ENCODE assay signal across 13 mouse cellular contexts in genomic region chr2:102944415-102945012, GRCm38 (mm10). TPM values are rescaled to one million over a fixed set of nuclear protein-coding genes. Genes with fewer than 3 reads are reported as not detected.
DNase-seq lines count a peak whose midpoint lies in the region; ATAC-seq and TF ChIP-seq lines count a peak whose summit lies in the region.
"Had no signal": no experiment of that assay in that cellular context is flagged by ENCODE, and none has a peak within 500 bp of the region (broad histone marks: within the 10 kb centered on the region; RNA-seq: fewer than 3 reads in every experiment).

No protein-coding gene starts in this region.

- no peak overlapping the region for H3K4me2 ChIP-seq in lung, postnatal 0 days (replicated peaks; ENCODE audit: low read depth, low read length)
- H3K4me2 ChIP-seq in limb, embryonic 13.5 days (replicated peaks): no peak overlapping the region

- TF ChIP-seq CTCF in lung, postnatal 0 days (IDR thresholded peaks at IDR 0.05): no peak
- no peak for TF ChIP-seq CTCF in small intestine, adult 2 months (IDR thresholded peaks at IDR 0.05; ENCODE audit: extremely low read depth, insufficient read length, insufficient replicate concordance, low read depth, low read length)

- 0 out of 2 replicates have a peak, but pooled peaks have one; percentile 12 for ATAC-seq in lung, postnatal 0 days
- ATAC-seq in limb, embryonic 13.5 days (ENCODE audit: low FRiP score, low read depth): peak; percentile 59; the same call in 1 of the 2 replicates

- H3K36me3 ChIP-seq in lung, postnatal 0 days (ENCODE audit: insufficient read depth, low read length): no peaks in the 10 kb centered on the region
- no peaks in the 10 kb centered on the region for H3K36me3 ChIP-seq in limb, embryonic 13.5 days
- no peaks in the 10 kb centered on the region for H3K36me3 ChIP-seq in small intestine, adult 2 months (ENCODE audit: control insufficient read depth, insufficient read depth, low read length)
- H3K36me3 ChIP-seq: G1E had no signal

- no peak for TF ChIP-seq POLR2A in small intestine, adult 2 months (IDR thresholded peaks at IDR 0.05; ENCODE audit: low read depth, low read length)

- H3K9me3 ChIP-seq in lung, postnatal 0 days (ENCODE audit: low read length): no peaks in the 10 kb centered on the region
- no peaks in the 10 kb centered on the region for H3K9me3 ChIP-seq in limb, embryonic 13.5 days
- H3K9me3 ChIP-seq: G1E had no signal

- H3K4me1 ChIP-seq in lung, postnatal 0 days (ENCODE audit: insufficient read depth, low read depth, low read length): no peaks in the 10 kb centered on the region; the same call in 1 of the 2 replicates
- H3K4me1 ChIP-seq in limb, embryonic 13.5 days: peaks cover 27% of the 10 kb centered on the region
- H3K4me1 ChIP-seq in small intestine, adult 2 months (ENCODE audit: control insufficient read depth, insufficient read depth, insufficient read length, low read length): peaks cover 2% of the 10 kb centered on the region; the same call in 1 of the 2 replicates

- intact Hi-C loops in heart, postnatal 14 days (cut with DNase I): no loop called here

- no peaks in the 10 kb centered on the region for H3K27me3 ChIP-seq in lung, postnatal 0 days (replicated peaks; ENCODE audit: insufficient read depth, low read length)
- H3K27me3 ChIP-seq in limb, embryonic 13.5 days: peaks cover 7% of the 10 kb centered on the region; the same call in 1 of the 2 replicates
- H3K27me3 ChIP-seq in small intestine, adult 2 months (ENCODE audit: control insufficient read depth, insufficient read depth, low read length): no peaks in the 10 kb centered on the region

- 76% methylated on average over 7 of the region's 7 CpGs for WGBS in lung, postnatal 0 days
- 47% methylated on average over 7 of the region's 7 CpGs for whole genome bisulfite sequencing in limb, embryonic 13.5 days
- 82% methylated on average over 7 of the region's 7 CpGs for WGBS in small intestine, adult 2 months

- H3K27ac ChIP-seq in lung, postnatal 0 days (ENCODE audit: low read length): no peak overlapping the region; the same call in 1 of the 2 replicates
- no peak overlapping the region; the same call in 1 of the 2 replicates for H3K27ac ChIP-seq in limb, embryonic 13.5 days
- peak overlapping the region; percentile 41; the same call in 1 of the 2 replicates for H3K27ac ChIP-seq in small intestine, adult 2 months (ENCODE audit: insufficient read depth, low read depth, low read length)
- H3K27ac ChIP-seq: heart, adult 2 months had no signal

- no peak for TF ChIP-seq EP300 in lung, postnatal 0 days (IDR thresholded peaks at IDR 0.05)

- no peak overlapping the region for H3K9ac ChIP-seq in lung, postnatal 0 days (replicated peaks; ENCODE audit: low read depth)
- H3K9ac ChIP-seq in limb, embryonic 13.5 days: no peak overlapping the region

- DNase-seq in heart, adult 11 months: peak; percentile 75
- no peak for DNase-seq in heart, postnatal 14 days
- no peak for DNase-seq in lung, postnatal 0 days (ENCODE audit: low spot score)
- DNase-seq in lung, adult 18-20 months: no peak
- DNase-seq in cerebellum, postnatal 14 days: no peak
- DNase-seq in kidney, adult 11 months: no peak
- DNase-seq: cerebellum, adult 9-11 months; kidney, adult 8-10 months; thymus, postnatal 36 days had no signal

- H3K4me3 ChIP-seq in lung, postnatal 0 days (ENCODE audit: low read depth, low read length): no peak overlapping the region
- no peak overlapping the region for H3K4me3 ChIP-seq in limb, embryonic 13.5 days
- H3K4me3 ChIP-seq in small intestine, adult 2 months (ENCODE audit: low read depth, low read length): no peak overlapping the region
- H3K4me3 ChIP-seq: heart, adult 2 months had no signal

RNA-seq across cellular contexts. Expression of gene Cd44, which starts 43.0 kb away (rescaled TPM):
- 10 to 100 TPM; 13.5 to 15.0 TPM for total RNA-seq in heart, postnatal 14 days (2021)
- polyA plus RNA-seq in lung, postnatal 0 days (2015; fragmentation: Nextera tagmentation; extraction: Ambion mirVana): 44.2 and 45.2 TPM in 2 replicates
- 11.7 and 13.0 TPM in 2 replicates for polyA plus RNA-seq in limb, embryonic 13.5 days (2015; fragmentation: Nextera tagmentation; extraction: Ambion mirVana)
- 8.9 and 10.8 TPM in 2 replicates for polyA plus RNA-seq in small intestine, adult 2 months (2012; rRNA removed)
